Mouse (Mus musculus): ENCODE results near the gene Dlgap4.

- TF ChIP-seq CTCF (IDR thresholded peaks at IDR 0.05; ENCODE audit: borderline replicate concordance, control insufficient read depth, extremely low read depth, insufficient read depth, low read length, poor library complexity) (no peak), POLR2A (IDR thresholded peaks at IDR 0.05; ENCODE audit: control insufficient read depth, extremely low read depth, insufficient read depth, low read length, poor library complexity) (no peak)
Measured at GRCm38 (mm10) chr2:156566512-156566911, 47.0 kb upstream of the Dlgap4 start.

Measured in thymus, adult 2 months (tissue).